Mouse (Mus musculus) thymus, postnatal 0 days (tissue): Measurements from ENCODE around the gene Gabarapl2. TPM values are rescaled to one million over a fixed set of nuclear protein-coding genes. Genes with fewer than 3 reads are reported as not detected.

Source experiments
- DNase-seq: peaks from one replicate; pipeline ENCODE4 v3.0.0-alpha.2; 2015; ENCODE audit warnings: low spot score
- polyA plus RNA-seq: library from polyadenylated mRNA; unstranded; fragments of >200 nt; fragmentation: Nextera tagmentation; extraction: Ambion mirVana; gene quantifications from 2 replicates; pipeline ENCODE4 v1.2.1, GENCODE M21; 2015

Gabarapl2 gene
- polyA plus RNA-seq = 278 and 281 TPM in 2 replicates

DNA sequence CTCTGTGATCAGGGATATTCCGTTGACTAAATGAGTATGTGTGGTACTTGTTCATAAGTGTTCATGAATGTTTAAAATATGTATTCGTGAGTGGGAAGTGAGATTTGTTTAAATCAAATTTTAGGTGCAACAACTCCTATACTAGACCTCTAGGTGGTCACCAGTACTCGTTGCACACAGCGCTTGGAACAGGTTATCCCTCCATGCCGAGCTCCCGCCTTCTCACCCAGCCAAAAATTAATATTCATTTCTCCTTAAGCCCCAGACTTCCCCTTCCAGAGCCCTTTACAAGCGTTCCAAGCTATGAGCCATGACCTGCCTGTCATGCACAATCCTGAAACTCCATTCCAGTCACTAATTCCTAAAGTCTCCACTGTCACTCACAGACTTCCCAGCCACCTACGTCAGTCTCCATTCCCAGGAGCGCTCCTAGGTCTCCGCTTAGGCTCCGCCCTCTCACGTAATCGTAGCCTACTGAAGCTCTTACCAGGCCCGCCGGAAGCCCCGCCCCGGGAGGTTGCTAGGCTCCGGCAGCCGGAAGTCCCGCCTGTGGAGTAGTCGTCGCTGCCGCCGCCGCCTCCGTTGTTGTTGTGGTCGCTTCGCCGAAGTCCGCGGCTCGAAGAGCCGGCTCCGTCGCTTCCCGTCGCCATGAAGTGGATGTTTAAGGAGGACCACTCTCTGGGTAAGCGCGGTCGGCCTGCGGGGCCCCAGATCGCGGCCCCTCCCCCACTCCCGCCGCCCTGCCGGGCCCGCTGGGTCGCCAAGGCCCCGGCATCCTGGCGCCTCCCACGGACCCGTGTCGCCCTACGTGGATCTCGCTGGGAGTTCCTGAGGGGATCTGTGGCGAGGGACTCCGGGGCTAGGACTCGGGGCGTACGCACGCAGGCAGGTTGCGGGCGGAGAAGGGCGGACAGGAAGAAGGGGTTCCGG lies at the start of gene Gabarapl2:
TSS of gene Gabarapl2 (plus strand) at position 533 of the 930 bp plus-strand sequence.
- peak; percentile 94 for DNase-seq

GRCm38 (mm10) chr8:111890911-111891303 lies 49.6 kb upstream of the Gabarapl2 start:
- DNase-seq = no peak

DNA sequence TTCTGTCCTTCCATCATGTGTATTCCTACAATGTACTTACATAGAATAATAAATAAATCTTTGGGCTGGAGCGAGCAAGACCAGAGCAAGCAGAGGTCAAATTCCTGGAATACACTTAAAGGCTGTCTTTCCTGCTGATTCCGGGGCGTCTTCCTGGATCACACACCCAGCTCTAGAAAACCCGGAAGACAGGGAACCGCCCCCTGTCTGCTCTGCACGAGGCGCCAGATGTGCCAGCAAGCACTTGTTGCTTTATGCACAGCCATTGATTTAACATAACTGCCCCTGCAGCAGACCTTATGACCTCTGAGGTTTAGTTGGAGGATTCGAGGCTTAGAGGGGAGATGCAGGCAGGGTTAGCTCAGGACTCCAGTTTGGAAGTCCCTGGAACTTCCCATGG lies 48.5 kb upstream of the Gabarapl2 start:
- no peak for DNase-seq

- DNase-seq = no peak
These were observed 47.9 kb upstream of the Gabarapl2 start for GRCm38 (mm10) chr8:111892615-111893014.

GRCm38 (mm10) chr8:111894955-111895354 lies 45.5 kb upstream of the Gabarapl2 start:
- DNase-seq = no peak

- DNase-seq = no peak
These were observed 41.9 kb upstream of the Gabarapl2 start for GRCm38 (mm10) chr8:111898586-111898985.

GRCm38 (mm10) chr8:111902080-111902479 lies 38.4 kb upstream of the Gabarapl2 start:
- no peak for DNase-seq

- no peak for DNase-seq
These were observed 34.9 kb upstream of the Gabarapl2 start for GRCm38 (mm10) chr8:111905500-111906121.

DNA sequence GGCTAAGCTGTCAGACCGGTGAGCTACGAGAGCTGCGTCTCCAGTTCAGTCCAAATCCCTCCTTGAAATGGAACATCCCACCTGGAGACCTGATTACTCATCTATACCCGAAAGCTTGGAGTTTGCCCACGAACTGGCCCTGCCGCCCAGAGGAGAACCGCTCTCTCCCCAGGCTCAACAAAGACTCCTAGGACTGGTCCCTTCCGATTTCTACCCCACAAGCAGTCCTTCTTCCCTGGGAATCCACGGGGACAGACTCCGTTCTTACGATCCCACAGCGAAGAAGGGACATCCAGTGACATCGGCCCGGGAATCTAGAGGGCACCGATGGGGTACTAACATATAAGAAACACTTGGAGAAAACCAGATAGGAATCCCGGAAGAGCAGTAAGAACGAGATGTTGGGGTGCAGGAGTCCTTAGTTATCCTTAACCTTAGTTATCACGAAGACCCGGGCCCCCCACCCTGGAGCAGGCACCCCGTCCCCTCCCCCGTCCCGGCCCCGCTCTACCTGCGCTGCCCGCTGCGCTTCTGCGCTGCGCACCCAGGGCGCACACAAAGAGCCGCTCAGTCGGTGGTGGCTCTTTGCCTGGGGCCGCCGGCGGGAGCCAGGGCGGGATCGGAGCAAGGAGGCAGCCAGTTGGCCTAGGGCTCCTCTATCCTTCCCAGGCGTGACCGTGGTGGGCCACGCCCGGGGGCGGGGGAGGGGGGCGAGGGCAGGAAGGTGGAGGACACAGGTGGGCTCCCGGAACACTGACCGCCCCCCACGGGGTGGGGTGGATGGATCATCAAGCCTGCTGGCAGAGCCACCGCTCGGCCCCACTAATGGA lies 30.7 kb upstream of the Gabarapl2 start, which contains the start of gene Chst5:
TSS of gene Chst5 (minus strand) at position 827 of the 830 bp plus-strand sequence.
- no peak for DNase-seq

- no peak for DNase-seq
These were observed 28.9 kb upstream of the Gabarapl2 start for GRCm38 (mm10) chr8:111911572-111911971.

GRCm38 (mm10) chr8:111912860-111913432 lies 27.6 kb upstream of the Gabarapl2 start:
- DNase-seq = no peak

GRCm38 (mm10) chr8:111919663-111920062 lies 20.8 kb upstream of the Gabarapl2 start:
- DNase-seq = no peak

DNA sequence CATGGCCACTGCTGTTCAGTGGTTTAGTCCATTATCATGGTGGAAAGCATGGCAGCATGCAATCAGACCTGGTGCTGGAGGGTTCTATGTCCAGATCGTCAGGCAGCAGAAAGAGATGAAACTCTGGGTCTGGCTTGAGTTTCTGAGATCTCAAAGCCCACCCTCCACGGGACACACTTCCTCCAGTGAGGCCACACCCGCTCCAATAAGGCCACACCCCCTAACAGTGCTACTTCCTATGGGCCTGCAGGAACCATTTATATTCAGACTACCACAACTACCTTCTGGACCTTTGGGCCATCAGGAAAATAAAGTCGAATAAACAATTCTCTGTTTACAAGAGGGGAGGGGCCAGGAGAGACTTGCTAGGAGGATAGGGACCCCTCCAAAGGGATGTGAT lies 19.5 kb upstream of the Gabarapl2 start:
- no peak for DNase-seq

DNA sequence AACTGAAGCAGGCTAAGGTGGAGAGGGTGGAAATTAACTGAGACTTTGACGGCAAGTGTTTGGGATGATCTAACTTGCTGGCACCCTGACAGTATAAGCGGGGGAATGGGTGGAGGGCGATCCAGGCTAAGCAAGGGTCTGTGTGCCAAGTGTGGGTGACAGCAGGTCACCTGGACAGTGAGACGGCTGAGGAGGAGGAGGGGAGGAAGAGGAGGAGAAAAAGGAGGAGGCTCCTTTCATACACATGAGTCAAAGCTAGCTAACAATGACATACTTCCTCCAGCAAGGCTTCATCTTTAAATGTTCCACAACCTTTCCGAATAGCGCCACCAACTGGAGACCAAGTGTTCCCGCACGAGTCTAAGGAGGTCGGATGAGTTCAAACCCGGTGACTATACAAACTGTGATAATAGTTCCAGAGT lies 17.1 kb upstream of the Gabarapl2 start:
- DNase-seq = peak; percentile 67

DNA sequence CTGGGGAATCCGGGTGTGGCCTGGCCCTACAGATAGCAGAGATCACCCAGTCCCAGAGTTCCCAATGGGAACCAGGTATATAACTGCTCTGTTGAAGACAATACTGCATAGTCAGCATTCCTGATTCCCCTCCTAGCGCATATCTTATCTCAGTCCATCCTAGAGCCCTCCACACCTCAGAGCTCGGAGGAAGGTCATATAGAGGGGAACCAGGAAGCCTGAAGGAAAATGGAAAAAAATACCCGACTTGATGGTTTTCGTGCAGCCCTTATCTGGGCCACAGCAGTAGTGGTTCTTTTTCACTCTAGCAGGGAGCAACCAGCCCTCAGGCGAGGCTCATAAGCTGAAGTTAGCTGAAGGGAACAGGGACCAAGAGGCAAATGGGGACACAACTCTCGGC lies 15.5 kb upstream of the Gabarapl2 start:
- no peak for DNase-seq

- DNase-seq = no peak
These were observed 10.7 kb upstream of the Gabarapl2 start for GRCm38 (mm10) chr8:111929648-111930344.

- DNase-seq = no peak
These were observed 8.8 kb upstream of the Gabarapl2 start for GRCm38 (mm10) chr8:111931721-111932120.

DNA sequence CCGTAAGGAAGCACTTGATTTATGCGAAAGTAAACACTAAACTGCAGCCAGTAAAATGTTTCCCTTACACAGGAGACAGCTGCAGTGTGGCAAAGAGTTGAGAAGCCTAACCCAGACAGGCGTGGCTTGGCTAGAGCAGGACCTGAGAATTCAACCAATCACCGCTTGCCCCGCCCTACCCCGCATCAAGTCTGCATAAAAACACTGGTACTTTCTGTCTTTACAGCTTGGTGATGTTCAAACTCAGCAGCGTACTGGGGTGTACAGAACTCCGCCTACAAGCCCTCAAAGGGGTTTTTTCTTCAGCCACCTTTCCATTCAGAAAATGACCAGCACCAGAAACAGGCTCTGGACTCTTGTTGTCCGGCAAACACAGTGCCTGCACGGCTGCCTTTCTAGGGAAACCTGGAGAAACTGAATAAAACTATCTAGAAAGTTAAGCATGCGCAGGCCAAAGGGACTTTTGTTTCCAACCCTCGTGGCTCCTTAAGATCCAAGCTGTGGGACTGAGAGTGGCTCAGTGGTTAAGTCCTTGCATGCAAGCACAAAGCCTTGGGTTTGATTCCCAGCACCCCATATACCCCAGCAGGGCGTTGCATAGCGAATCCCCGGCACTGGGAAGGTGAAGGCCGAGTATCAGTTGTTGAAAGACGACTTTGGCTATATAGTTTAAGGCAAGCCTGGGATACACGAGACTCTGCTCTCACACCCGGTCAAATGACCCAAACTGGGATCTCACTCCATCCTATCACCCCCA lies 7.7 kb upstream of the Gabarapl2 start:
- DNase-seq = peak; percentile 33

- DNase-seq = peak; percentile 89
These were observed 7.0 kb upstream of the Gabarapl2 start, which contains the start of gene Tmem231 for GRCm38 (mm10) chr8:111933348-111934076. Gene Tmem231, minus strand, starts transcription at chr8:111933881.
